Mouse (Mus musculus): ENCODE measurements around the gene Rnase4.

Rnase4 gene

DNA sequence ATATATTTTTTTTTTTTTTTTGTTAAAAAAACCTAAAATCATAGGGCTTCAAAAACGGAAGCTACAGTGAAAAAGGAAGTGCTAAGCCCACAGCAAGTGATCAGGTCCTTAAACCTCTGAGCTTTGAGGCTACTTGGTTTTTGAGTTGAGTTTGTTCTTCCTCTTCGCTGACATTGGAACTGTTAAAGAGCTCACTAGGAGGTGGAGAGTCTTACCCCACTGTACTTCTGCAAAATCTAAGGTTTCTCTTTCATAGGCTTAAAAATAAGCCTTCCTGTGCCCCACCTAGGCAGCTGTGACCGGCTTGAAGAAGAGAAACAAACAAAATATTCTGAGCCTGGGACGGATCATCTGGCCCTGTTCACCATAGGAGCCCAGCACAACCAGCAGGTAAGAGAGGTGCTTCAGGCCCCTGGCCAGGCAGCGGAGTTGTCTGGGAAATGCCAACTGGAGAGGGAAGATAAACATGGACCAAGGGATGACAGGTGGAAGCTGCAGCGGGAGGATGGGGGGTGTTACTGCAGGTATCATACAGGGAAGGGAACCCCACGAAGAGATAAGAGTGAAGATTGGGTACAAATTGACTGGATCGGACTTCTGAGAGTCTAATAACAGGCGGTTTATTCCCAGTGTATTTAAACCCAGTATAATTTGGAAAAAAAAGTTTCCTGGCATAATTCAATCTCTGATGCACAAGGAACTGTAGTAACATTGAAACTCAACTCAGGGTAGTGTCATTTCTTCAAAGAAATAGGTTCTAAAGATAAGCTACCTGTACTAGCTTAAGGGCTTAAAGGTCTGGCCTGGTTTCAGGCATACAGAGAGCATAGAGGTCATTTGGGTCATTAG, 38.1 kb downstream of the Rnase4 start:
- no peak for DNase-seq (ENCODE audit: low spot score in 2 of 2)

DNA sequence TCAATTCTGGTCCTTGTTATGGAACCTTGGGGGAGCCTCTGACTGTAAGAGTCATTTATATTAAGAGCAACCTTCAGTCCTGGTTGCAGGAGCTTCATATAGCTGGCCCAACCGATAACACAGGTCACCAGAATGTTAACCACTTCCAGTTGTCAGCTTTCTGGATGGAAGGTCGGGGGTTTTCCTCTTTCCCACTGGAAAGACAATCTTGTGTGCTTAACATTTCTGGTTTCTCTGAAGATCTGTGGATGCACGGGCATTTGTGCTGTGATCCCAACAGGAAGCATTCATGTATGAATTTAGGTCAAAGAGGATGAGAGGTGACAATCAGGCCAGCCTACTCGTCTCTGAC, 38.7 kb downstream of the Rnase4 start:
- no peak for DNase-seq (ENCODE audit: low spot score in 2 of 2)

DNA sequence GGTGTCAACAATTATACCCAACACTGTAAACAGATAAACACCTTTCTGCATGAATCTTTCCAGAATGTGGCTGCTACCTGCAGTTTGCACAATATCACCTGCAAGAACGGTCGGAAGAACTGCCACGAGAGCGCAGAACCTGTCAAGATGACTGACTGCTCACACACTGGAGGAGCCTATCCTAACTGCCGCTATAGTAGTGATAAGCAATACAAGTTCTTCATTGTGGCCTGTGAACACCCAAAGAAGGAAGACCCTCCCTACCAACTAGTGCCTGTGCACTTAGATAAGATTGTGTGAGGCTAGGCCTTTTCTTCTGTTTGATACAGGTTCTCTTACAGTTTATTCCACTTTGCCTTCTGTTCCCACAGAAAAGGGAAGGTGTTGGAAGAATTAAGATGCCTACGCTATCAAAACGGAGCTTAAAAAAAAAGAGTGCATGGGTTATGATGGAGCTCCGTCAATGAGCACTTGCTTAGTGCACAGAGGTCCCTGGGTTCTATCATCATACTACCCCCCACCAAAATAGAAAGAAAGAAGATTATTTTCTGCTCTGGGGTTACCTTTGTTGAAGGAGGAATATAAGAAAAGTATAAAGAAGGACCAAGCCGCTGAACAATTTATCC, 39.6 kb downstream of the Rnase4 start:
- DNase-seq (ENCODE audit: low spot score in 2 of 2) = no peak

DNA sequence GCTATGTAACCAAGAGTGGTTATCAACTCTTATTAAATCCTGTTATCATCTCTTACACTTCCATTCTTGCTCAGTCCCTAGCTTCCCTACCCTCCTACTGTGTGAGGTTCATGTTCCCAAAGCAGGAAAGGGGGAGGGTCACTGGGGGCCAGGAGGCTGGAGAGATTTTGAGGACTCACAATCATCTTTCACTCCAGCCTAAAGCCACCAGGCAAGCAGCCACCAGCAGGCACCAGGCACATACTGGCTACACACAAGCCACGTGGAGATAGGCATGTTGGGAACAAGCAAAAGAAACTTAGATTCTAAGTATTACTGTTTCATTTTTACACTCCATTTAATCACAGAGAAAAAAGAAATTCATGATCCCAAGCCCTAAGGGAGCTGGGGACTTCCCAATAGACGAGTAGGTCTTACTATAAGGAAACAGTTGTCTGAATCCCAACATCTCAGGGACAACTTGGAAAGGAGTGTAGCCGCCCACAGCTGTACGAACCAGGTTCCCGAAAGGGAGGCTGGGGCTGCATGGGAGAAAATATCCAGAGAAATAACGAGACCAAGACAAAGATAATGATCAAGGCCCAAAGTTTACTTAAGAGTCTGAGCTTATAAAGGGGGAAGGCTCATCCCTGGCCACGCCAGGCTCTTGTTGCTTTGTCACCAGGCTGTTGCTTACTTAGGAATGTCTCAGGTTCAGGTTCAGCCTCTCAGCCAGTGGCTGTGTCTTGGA, 40.4 kb downstream of the Rnase4 start:
- no peak for DNase-seq (ENCODE audit: low spot score in 2 of 2)

DNA sequence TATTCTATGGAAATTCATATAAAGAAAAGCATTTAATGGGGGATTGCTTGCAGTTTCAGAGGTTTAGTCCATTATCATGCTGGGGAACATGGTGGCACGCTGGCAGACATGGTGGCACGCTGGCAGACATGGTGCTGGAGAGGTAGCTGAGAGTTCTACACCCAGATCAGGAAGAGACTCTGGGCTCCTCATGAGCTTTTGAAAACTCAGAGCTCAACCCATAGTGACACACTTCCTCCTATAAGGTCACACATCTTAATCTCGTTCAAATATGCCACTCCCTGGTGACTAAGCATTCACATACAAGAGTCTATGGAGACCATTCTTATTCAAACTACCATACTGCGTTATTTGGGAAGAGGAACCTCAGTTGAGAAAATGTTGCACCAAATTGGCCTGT, 41.5 kb downstream of the Rnase4 start:
- DNase-seq (ENCODE audit: low spot score in 2 of 2) = no peak

DNA sequence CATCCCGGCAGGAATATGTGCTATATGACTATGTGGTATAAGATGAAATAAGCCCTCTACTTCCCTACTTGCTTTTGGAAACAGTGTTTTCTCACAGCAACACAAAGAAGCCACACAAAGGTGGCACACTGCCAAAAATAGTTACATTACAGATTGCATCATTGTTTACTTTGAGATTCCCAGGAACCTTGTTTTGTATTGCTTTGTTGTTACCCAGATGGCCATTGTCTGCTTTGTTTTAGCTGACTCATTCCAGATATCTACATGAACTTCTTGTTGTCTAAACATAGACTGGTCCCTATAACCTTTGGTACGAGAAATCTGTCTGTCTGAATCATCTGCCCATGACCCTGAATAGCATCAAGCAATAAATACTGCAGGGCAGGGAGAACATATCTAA, 49.5 kb downstream of the Rnase4 start:
- no peak for DNase-seq (ENCODE audit: low spot score in 2 of 2)

DNA sequence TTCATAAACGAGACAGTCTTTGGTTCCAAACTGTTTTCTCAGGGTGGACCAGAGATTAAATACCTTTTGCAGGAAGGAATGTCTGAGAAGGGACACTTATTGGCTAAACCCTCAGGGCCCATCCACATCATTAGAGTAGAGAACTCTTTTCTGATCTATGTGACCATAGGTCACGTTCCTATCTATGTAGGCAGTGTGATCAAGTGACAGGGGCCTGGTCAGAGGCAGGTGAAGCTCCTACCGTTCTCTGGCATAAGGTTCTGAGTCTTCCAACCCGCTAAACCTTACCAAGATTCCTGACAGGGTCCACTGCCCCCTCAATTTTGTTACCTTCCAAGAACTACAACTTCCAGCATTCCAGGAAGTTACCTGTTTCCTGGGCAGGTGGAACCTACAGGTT, 51.2 kb downstream of the Rnase4 start:
- no peak for DNase-seq (ENCODE audit: low spot score in 2 of 2)

DNA sequence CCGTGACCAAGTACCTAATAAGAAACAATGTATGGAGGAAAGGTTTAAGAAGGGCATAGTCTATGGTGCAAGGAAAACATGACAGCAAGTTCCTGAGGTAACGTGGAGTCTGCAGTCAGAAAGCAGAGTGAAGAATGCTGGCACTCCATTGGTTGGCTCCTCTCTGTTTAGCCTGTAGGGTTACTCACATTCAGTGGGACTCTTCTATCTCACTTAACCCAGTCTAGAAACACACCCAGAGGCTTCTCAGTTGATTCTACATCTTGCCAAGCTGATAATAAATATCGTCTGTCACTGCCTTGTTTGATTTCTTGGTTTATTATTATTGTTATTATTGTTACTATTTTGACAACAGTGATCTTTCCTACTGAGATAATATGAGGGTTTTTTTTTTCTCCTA, 51.7 kb downstream of the Rnase4 start:
- DNase-seq (ENCODE audit: low spot score in 2 of 2) = no peak

DNA sequence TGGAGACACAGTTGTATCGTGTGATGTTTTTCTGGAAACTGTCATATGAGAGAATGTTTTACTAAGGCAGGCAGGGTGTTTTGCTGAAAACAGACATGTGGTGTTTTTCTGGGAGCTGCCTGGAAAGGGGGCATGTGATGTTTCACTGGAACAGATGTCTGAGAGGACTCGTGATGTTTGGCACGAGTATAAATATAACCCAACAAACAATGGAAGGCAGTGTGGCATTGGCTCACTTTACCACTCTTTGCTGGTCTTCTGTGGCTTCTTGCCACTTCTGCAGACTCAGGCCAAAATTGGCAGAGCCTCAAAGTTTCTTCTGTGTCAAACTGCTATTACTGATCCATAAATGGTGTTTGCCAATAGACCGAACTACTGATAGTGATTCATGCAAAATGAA, 52.4 kb downstream of the Rnase4 start:
- DNase-seq (ENCODE audit: low spot score in 2 of 2) = no peak

DNA sequence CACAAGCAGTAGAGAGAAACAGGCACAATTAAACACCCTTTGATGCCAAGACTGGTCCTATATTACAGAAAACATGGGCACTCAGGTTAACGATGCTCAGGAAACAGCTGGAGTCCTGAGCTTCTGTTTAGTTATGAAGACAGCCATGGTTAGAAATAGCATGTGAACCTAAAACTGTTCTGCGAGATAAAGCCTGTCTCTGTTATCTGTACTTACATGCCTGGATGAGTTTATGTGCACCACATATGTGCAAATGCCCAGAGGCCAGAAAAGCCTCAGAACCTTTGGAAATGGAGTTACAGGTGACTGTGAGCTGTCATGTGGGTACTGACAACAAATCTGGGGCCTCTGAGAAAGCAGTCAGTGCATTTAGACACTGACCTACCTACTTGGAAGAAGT, 53.1 kb downstream of the Rnase4 start:
- no peak for DNase-seq (ENCODE audit: low spot score in 2 of 2)

DNA sequence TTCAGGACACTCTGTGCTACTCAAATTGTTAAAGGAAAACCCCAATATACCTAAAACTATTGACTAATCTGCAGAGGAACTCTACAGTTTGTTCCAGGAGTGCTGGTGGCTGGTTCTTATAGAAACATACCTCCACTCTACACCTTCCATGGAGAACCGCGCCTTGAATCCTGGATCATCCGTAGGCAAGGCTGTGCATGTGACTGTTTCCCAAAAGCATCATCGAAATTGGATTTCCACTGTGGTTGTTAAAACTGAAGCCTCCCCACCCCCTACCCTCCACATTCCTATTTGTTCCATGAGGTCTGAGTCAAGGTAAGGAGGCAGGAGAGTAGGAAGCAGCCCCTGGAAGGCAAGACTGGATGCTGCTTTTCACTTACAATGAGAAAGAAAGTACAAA, 53.6 kb downstream of the Rnase4 start:
- DNase-seq (ENCODE audit: low spot score in 2 of 2) = no peak

DNA sequence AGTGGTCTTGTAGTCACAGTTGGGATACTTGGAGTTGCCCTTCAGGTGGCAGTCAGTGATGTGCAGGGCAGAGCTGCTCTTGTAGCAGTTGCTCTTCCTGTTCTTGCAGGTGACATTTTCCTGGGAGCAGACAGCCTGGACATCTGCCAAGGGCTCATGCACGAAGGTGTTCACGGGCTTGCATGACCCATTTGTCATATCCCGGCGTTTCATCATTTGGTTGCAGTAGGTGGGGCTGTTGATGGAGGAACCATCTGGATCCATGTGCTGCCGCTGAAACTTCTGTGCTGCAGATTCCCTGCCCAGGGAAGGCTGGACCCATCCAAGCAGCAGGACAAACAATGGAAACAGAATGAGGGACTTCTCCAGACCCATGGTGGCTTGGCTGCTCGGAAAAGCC, 54.6 kb downstream of the Rnase4 start:
- no peak for DNase-seq (ENCODE audit: low spot score in 2 of 2)

DNA sequence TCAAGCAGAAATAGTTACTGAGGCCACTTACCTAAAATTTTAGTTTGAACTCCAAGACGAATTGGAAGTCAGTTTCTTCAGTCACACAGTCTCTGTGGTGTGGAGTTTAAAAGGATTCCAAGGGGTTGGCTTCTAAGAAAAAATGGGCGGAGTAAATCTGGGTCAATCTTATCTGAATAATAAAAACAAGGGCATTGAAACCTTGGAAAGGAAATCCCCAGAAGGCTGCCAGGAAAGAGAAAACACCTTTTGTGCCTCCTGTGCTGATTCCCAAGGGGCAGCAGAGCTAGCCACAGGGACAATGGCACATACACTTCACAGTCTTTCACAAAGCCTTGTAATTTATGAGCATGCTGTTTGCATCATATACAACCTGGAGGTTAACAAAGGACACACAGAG, 55.8 kb downstream of the Rnase4 start, which contains the start of gene Rnase1:
Rnase1 (minus strand) TSS at position 101 of the 400 bp plus-strand sequence.
- no peak for DNase-seq (ENCODE audit: low spot score in 2 of 2)

DNA sequence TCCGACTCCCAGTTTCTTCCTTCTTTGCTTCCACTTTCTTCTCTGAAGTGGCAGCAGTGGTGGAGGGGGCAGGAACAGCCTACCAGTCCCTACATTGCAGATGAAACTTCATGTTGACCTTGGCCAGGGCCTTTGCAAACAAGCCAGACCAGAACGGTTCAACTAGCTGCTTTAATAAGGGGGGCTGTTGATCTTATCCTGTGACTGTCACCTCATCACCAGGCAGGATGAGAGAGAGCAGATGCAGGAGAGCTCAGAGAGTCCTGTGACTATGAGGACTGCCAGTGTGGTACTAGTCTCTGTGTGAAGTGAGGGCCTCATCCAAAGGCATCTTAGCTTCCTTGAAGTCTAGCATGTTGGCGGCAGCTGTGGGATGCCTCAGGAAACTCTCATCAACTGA, 57.1 kb downstream of the Rnase4 start:
- DNase-seq (ENCODE audit: low spot score in 2 of 2) = no peak

DNA sequence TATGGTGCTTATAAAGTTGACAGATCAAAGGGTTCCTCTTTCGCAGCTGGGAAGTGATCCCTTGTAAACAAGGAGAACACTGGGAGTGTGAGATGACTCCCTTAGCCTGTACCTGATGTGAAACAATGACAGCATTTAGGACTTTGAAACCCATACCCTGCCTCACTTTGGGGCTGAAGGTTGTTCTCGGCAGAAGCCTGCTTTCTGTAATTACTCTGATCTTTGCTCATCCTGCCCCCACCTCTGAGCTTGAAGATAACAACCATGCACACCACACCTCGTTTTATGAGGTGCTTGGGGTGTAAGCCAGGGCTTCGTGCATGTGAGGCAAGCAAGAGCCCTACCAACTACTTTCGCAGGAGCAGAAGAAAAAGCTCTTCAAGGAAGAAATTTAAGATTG, 58.3 kb downstream of the Rnase4 start:
- no peak for DNase-seq (ENCODE audit: low spot score in 2 of 2)

DNA sequence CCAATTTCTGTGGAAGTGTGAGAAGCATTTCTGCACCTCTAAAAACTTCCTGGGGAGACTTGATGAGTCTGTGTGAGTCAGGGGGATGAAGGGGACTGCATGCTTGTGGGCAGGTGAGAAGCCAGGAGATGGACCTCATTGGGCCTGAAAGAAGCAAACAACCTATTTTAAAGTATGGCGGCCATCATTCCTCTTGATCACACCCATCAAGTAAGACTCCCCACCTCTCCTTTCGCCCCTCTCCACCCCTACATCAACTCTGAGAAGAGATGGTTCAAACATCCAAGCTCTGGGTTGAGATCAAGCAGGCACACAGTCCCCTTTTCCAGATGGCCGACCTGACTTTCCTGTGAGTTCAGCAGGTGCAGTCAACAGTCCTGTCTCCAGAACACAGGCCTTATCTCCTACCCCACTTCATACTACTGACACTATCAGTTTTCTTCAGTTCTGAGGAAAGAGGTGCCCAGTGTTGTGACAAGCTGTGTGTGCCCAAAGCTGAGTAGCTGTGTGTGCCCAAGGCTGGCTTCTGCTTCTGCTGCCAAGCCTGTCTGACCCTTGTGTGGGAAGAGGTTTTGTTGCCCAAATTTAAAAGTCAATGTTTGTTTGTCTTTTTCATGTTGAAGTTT, 59.4 kb downstream of the Rnase4 start:
- DNase-seq (ENCODE audit: low spot score in 2 of 2) = no peak

DNA sequence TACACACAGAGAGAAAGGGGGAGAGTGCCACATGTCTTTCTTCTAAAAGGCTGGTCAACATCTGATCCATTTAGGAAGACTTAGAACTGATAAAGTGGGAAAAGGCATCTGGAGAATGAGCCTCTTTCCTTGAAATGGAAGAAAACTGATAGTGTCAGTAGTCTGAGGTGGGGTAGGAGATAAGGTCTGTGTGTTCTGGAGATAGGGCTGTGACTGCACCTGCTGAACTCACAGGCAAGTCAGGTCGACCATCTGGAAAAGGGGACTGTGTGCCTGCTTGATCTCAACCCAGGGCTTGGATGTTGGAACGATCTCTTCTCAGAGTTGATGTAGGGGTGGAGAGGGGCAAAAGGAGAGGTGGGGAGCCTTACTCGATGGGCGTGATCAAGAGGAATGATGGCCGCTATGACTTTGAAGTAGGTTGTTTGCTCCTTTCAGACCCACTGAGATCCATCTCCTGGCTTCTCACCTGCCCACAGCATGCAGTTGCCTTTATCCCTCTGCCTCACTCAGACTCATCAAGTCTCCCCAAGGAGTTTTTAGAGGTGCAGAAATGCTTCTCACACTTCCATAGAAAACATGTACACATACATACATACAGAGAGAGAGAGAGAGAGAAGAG, 61.5 kb downstream of the Rnase4 start:
- no peak for DNase-seq (ENCODE audit: low spot score in 2 of 2)
